Mouse (Mus musculus) gastrocnemius, postnatal 14 days (tissue): Measurements from ENCODE around the gene Esyt1. TPM values are rescaled to one million over a fixed set of nuclear protein-coding genes. Genes with fewer than 3 reads are reported as not detected.
"Not testable (repeated sequence)": the region's sequence is repeated elsewhere in the genome, so short reads cannot be mapped to it uniquely, and the experiment has no call there.

Experiments used
- DNase-seq: peaks from one replicate; pipeline ENCODE4 v3.0.0; 2021; ENCODE audit warnings: mixed read lengths
- intact Hi-C: fragments of 180-260 bp; cut with DNase I; formaldehyde crosslinking; loops from one replicate; pipeline ENCODE4 v1.15.1; 2025; ENCODE audit warnings: low total_unique reads
- microRNA-seq, 2 experiments: library from miRNA; unstranded; fragments of <30 nt; microRNA quantifications; one replicate each; pipeline ENCODE4 v1.2.0; 2021
- total RNA-seq, 2 experiments: library from RNA; stranded (reverse); gene quantifications; 2 replicates each; pipeline ENCODE4 v1.2.3; 2021

Gene Esyt1
- total RNA-seq, 2 experiments from 2014 or later = 21.6 to 24.0 TPM

- peak; percentile 54 for DNase-seq
- intact Hi-C loops = no loop called here
These were observed 32.9 kb downstream of the Esyt1 start for GRCm38 (mm10) chr10:128492633-128493311.

- intact Hi-C loops, DNase-seq: not testable (repeated sequence)
These were observed 33.6 kb downstream of the Esyt1 start for GRCm38 (mm10) chr10:128492051-128492450.

GRCm38 (mm10) chr10:128491495-128491894 is 34.2 kb downstream of the Esyt1 start:
- intact Hi-C loops = no loop called here
- no peak for DNase-seq

GRCm38 (mm10) chr10:128490912-128491311 is 34.8 kb downstream of the Esyt1 start:
- intact Hi-C loops = no loop called here
- DNase-seq = no peak

- no peak for DNase-seq
- intact Hi-C loops = no loop called here
These were observed 35.4 kb downstream of the Esyt1 start for GRCm38 (mm10) chr10:128490232-128490631.

- DNase-seq = no peak
- intact Hi-C loops = no loop called here
These were observed 35.9 kb downstream of the Esyt1 start for GRCm38 (mm10) chr10:128489785-128490184.

- intact Hi-C loops = no loop called here
- DNase-seq = no peak
These were observed 36.3 kb downstream of the Esyt1 start for GRCm38 (mm10) chr10:128489380-128489779.

GRCm38 (mm10) chr10:128488776-128489175 is 36.9 kb downstream of the Esyt1 start:
- intact Hi-C loops = no loop called here
- no peak for DNase-seq

GRCm38 (mm10) chr10:128487861-128488712 is 37.6 kb downstream of the Esyt1 start:
- intact Hi-C loops = no loop called here
- no peak for DNase-seq

- intact Hi-C loops = no loop called here
- no peak for DNase-seq
These were observed 39.3 kb downstream of the Esyt1 start for GRCm38 (mm10) chr10:128486370-128486769.

- intact Hi-C loops = no loop called here
- DNase-seq = no peak
These were observed 51.3 kb downstream of the Esyt1 start for GRCm38 (mm10) chr10:128474366-128474765.

- no peak for DNase-seq
- intact Hi-C loops = no loop called here
These were observed 65.4 kb downstream of the Esyt1 start for GRCm38 (mm10) chr10:128460270-128460630.

Small RNA genes within 50 kb of the gene (microRNA-seq; reads per million reads assigned to microRNA genes)
- gene Gm47275 (0 reads per million in 2 experiments), gene Mir6916 (0 to 0.64 reads per million in 2 experiments)

Other genes starting within 250 kb of the Esyt1 start
- gene Il23a, start 227.1 kb downstream of the Esyt1 start, total RNA-seq = not detected
- 1 to 10 TPM; 7.4 to 8.2 TPM for gene Pan2, start 222.5 kb downstream of the Esyt1 start, total RNA-seq
- gene Cnpy2, start 203.4 kb downstream of the Esyt1 start, total RNA-seq = 10 to 100 TPM; 47.2 to 55.8 TPM
- 100 to 1,000 TPM; 571 to 668 TPM for gene Cs, start 188.1 kb downstream of the Esyt1 start, total RNA-seq
- gene Coq10a, start 156.9 kb downstream of the Esyt1 start, total RNA-seq = 100 to 1,000 TPM; 257 to 331 TPM
- 10 to 100 TPM; 53.7 to 54.8 TPM for gene Ankrd52, start 148.8 kb downstream of the Esyt1 start, total RNA-seq
- not detected for gene Slc39a5, start 124.6 kb downstream of the Esyt1 start, total RNA-seq
- 10 to 100 TPM; 48.2 to 51.8 TPM for gene Nabp2, start 114.4 kb downstream of the Esyt1 start, total RNA-seq
- 10 to 100 TPM; 12.9 to 13.0 TPM for gene Rnf41, start 114.2 kb downstream of the Esyt1 start, total RNA-seq
- gene Smarcc2, start 66.6 kb downstream of the Esyt1 start, total RNA-seq = 10 to 100 TPM; 43.4 to 44.6 TPM
- gene Myl6, start 31.7 kb downstream of the Esyt1 start, total RNA-seq = 100 to 1,000 TPM; 214 to 276 TPM
- 100 to 1,000 TPM in 1 of 2 experiments, 10 to 100 TPM in 1; 54.6 to 180 TPM for gene Myl6b, start 27.2 kb downstream of the Esyt1 start, total RNA-seq
- 1 to 10 TPM; 5.0 to 6.4 TPM for gene Zc3h10, start 21.9 kb upstream of the Esyt1 start, total RNA-seq
- gene Rpl41, start 23.4 kb upstream of the Esyt1 start, total RNA-seq = 1,000 to 10,000 TPM; 1,413 to 1,625 TPM
- 10 to 100 TPM; 50.2 to 54.0 TPM for gene Pa2g4, start 40.1 kb upstream of the Esyt1 start, total RNA-seq
- gene Erbb3, start 63.8 kb upstream of the Esyt1 start, total RNA-seq = 1 to 10 TPM; 4.8 to 7.2 TPM
- gene Rps26, start 100.9 kb upstream of the Esyt1 start, total RNA-seq = 100 to 1,000 TPM; 455 to 537 TPM
- gene Ikzf4, start 120.1 kb upstream of the Esyt1 start, total RNA-seq = under 1 TPM; 0.25 to 0.58 TPM
- gene Suox, start 148.2 kb upstream of the Esyt1 start, total RNA-seq = 10 to 100 TPM; 11.8 to 12.8 TPM
- 10 to 100 TPM; 75.2 to 78.2 TPM for gene Rab5b, start 170.4 kb upstream of the Esyt1 start, total RNA-seq
- gene Pmel, start 178.3 kb upstream of the Esyt1 start, total RNA-seq = 1 to 10 TPM in 1 of 2 experiments, under 1 TPM in 1; 0.71 to 1.2 TPM
- gene Cdk2, start 179.2 kb upstream of the Esyt1 start, total RNA-seq = 1 to 10 TPM; 7.5 to 8.5 TPM
- 10 to 100 TPM in 1 of 2 experiments, 1 to 10 TPM in 1; 8.3 to 10.8 TPM for gene Dgka, start 219.0 kb upstream of the Esyt1 start, total RNA-seq
- 10 to 100 TPM; 10.9 to 14.3 TPM for gene Pym1, start 222.0 kb upstream of the Esyt1 start, total RNA-seq